Mouse (Mus musculus): ENCODE measurements around the gene Lmod1.

- no peak for TF ChIP-seq POLR2A (IDR thresholded peaks at IDR 0.05; ENCODE audit: control insufficient read depth, extremely low read depth, insufficient read depth, low read length, poor library complexity)
- no peak for TF ChIP-seq CTCF (IDR thresholded peaks at IDR 0.05; ENCODE audit: borderline replicate concordance, control insufficient read depth, extremely low read depth, insufficient read depth, low read length, poor library complexity)
Observed at GRCm38 (mm10) chr1:135380071-135380991, 55.7 kb downstream of the Lmod1 start.

All from thymus, adult 2 months (tissue).